Mouse (Mus musculus) kidney, postnatal 0 days (tissue): ENCODE results near the gene Pkib. TPM values are rescaled to one million over a fixed set of nuclear protein-coding genes. Genes with fewer than 3 reads are reported as not detected.

Source experiments
- ATAC-seq: fragments of 200-750 bp; cut with Nextera tagmentation; replicated peaks from 2 replicates; pipeline ENCODE4 v1.8.0; 2017; ENCODE audit warnings: low read depth, moderate number of reproducible peaks, moderate TSS enrichment, moderate library complexity; ENCODE audit not compliant: low FRiP score
- DNase-seq: peaks from one replicate; pipeline ENCODE4 v3.0.0-alpha.2; 2016; ENCODE audit warnings: low spot score
- H3K27ac ChIP-seq: fragments of 300-500 bp; sonication (generic); 2 replicates; pipeline ENCODE4 v1.5.1; 2014; ENCODE audit warnings: mild to moderate bottlenecking
- H3K27me3 ChIP-seq: fragments of 300-500 bp; sonication (generic); 2 replicates; pipeline ENCODE4 v1.6.1; 2014; ENCODE audit warnings: low read length, mixed read lengths; ENCODE audit not compliant: insufficient read depth
- H3K36me3 ChIP-seq: fragments of 300-500 bp; sonication (generic); 2 replicates; pipeline ENCODE4 v1.6.1; 2014; ENCODE audit warnings: low read length, mixed read lengths; ENCODE audit not compliant: insufficient read depth
- H3K4me1 ChIP-seq: fragments of 300-500 bp; sonication (generic); replicated peaks from 2 replicates; pipeline ENCODE4 v1.6.1; 2014; ENCODE audit warnings: antibody characterized with exemption, low read length, mixed read lengths; ENCODE audit not compliant: insufficient read depth
- H3K4me2 ChIP-seq: fragments of 300-500 bp; sonication (generic); 2 replicates; pipeline ENCODE4 v1.6.1; 2014; ENCODE audit warnings: mild to moderate bottlenecking, low read length, moderate library complexity, mixed read lengths
- H3K4me3 ChIP-seq: fragments of 300-500 bp; sonication (generic); replicated peaks from 2 replicates; pipeline ENCODE4 v1.5.1; 2014; ENCODE audit warnings: low read depth, low read length
- H3K9ac ChIP-seq: fragments of 300-500 bp; sonication (generic); 2 replicates; pipeline ENCODE4 v1.6.1; 2014; ENCODE audit warnings: low read depth, low read length
- H3K9me3 ChIP-seq: fragments of 300-500 bp; sonication (generic); replicated peaks from 2 replicates; pipeline ENCODE4 v1.6.1; 2016; ENCODE audit warnings: low read length, inconsistent platforms, mixed read lengths
- CTCF ChIP-seq: IDR thresholded peaks from 2 replicates; pipeline ENCODE4 v1.5.1; 2016; ENCODE audit warnings: antibody characterized with exemption, low read depth, mild to moderate bottlenecking, moderate library complexity
- WGBS: fragments of 180-500 bp; shearing (Covaris S2); extraction: QIAGEN DNeasy Blood & Tissue Kit; methylation state at CpG from one replicate; pipeline ENCODE4 v1.1.7; 2014; 5-methylcytosine and 5-hydroxymethylcytosine counted together
- polyA plus RNA-seq: library from polyadenylated mRNA; unstranded; fragments of >200 nt; fragmentation: Nextera tagmentation; extraction: Ambion mirVana; gene quantifications from 2 replicates; pipeline ENCODE4 v1.2.1, GENCODE M21; 2015

Gene Pkib
- polyA plus RNA-seq, 1 experiment from 2014 or later, result 5.6 TPM

GRCm38 (mm10) chr10:57660505-57660904, 28.7 kb downstream of the Pkib start:
- H3K9me3 ChIP-seq, result no peaks in the 10 kb centered on the region
- DNase-seq (no peak), ATAC-seq (no peak)
- no peak overlapping the region for H3K4me2 ChIP-seq
- H3K4me3 ChIP-seq, result no peak overlapping the region
- no peaks in the 10 kb centered on the region for H3K36me3 ChIP-seq
- no peaks in the 10 kb centered on the region for H3K27me3 ChIP-seq
- no peak overlapping the region for H3K27ac ChIP-seq
- no peak overlapping the region for H3K9ac ChIP-seq
- TF ChIP-seq CTCF, result no peak
- WGBS, result 85% methylated on average over 3 of the region's 3 CpGs
- H3K4me1 ChIP-seq, result no peaks in the 10 kb centered on the region

DNA sequence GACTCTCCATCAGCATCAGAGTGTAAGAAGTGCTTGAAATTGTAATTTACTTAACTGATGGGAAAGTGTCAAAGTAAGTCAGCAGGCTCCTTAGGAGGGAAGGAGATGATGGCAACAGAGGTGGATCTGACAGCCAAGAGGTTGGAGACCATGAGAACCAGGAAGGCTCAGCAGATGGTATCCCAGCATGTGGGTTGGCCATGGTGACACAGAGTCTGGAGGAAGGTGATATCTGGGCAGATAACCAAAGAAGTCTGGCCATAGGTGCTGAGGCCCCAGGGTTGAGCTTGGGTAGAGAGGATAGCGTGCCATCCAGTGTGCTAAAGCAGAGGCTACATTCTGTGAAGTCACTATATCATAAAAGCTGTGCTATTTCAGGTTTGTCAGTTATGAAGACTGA, 32.0 kb downstream of the Pkib start:
- 81% methylated on average over 1 of the region's 1 CpGs for WGBS

GRCm38 (mm10) chr10:57664253-57664652, 32.5 kb downstream of the Pkib start:
- H3K4me2 ChIP-seq, result no peak overlapping the region
- WGBS, result 87% methylated on average over 2 of the region's 2 CpGs
- no peaks in the 10 kb centered on the region for H3K27me3 ChIP-seq
- H3K27ac ChIP-seq, result no peak overlapping the region
- H3K4me1 ChIP-seq, result no peaks in the 10 kb centered on the region
- no peak overlapping the region for H3K4me3 ChIP-seq
- no peak overlapping the region for H3K9ac ChIP-seq
- ATAC-seq (no peak), DNase-seq (no peak)
- no peaks in the 10 kb centered on the region for H3K9me3 ChIP-seq
- no peaks in the 10 kb centered on the region for H3K36me3 ChIP-seq
- no peak for TF ChIP-seq CTCF

More for the DNA sequence above, 32.0 kb downstream of the Pkib start:
- H3K4me3 ChIP-seq, result no peak overlapping the region
- H3K4me2 ChIP-seq, result no peak overlapping the region
- no peaks in the 10 kb centered on the region for H3K9me3 ChIP-seq
- ATAC-seq, result no peak
- no peaks in the 10 kb centered on the region for H3K27me3 ChIP-seq
- no peaks in the 10 kb centered on the region for H3K36me3 ChIP-seq
- no peak overlapping the region for H3K27ac ChIP-seq
- TF ChIP-seq CTCF, result no peak
- no peak overlapping the region for H3K9ac ChIP-seq
- DNase-seq, result no peak
- H3K4me1 ChIP-seq, result no peaks in the 10 kb centered on the region

GRCm38 (mm10) chr10:57675740-57676139, 44.0 kb downstream of the Pkib start:
- Histone ChIP-seq H3K36me3 (no peaks in the 10 kb centered on the region), H3K27ac (no peak overlapping the region), H3K4me2 (no peak overlapping the region), H3K4me3 (no peak overlapping the region), H3K4me1 (no peaks in the 10 kb centered on the region), H3K9me3 (no peaks in the 10 kb centered on the region), H3K27me3 (no peaks in the 10 kb centered on the region), H3K9ac (no peak overlapping the region)
- TF ChIP-seq CTCF, result no peak
- ATAC-seq, result no peak
- DNase-seq, result no peak

DNA sequence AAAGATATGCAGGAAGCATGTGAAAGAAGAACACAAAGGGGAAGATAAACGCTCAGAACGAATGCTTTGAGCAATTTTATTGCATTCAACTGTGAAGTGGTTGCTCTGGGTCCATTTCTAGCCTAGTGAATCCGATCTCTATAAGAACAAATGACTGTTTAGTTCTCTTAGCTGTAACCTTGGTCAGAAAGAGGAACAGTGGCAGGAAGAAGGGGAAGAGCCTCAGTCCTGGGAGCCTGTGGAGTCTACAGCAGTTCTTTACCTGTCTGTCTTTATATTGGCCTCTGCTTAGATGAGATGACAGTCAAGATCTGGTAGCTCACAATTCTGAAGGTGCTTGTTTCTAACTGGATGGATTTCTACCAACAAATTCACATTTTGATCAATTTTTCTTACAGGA, 56.2 kb downstream of the Pkib start:
- Histone ChIP-seq H3K4me2 (no peak overlapping the region), H3K9ac (no peak overlapping the region), H3K4me1 (no peaks in the 10 kb centered on the region), H3K4me3 (no peak overlapping the region), H3K27me3 (no peaks in the 10 kb centered on the region), H3K36me3 (no peaks in the 10 kb centered on the region), H3K9me3 (no peaks in the 10 kb centered on the region), H3K27ac (no peak overlapping the region)
- DNase-seq, result no peak
- ATAC-seq, result no peak
- no peak for TF ChIP-seq CTCF
- WGBS, result 69% methylated on average over 3 of the region's 3 CpGs

GRCm38 (mm10) chr10:57690161-57690560, 58.4 kb downstream of the Pkib start:
- no peak for ATAC-seq

DNA sequence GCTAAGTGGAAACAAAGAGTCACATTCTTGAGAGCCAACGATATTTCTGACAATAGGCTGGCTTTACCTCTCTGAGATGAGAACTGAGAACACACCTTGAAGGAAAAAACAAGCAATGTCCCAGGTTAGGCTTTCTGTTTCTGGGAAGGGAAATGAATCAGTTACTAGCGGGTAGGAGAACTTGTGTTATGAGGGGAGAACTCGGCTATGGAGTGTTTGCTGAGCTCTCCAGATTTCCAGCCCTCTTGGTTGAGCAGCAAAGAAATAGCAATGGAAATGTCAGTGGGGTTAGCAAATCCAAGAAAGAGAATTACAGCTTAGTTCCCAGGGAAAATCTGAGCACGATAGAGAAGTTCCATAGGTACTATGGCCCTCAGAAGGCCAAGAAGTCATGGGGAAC, 70.5 kb downstream of the Pkib start:
- Histone ChIP-seq H3K4me2 (no peak overlapping the region), H3K27me3 (no peaks in the 10 kb centered on the region), H3K4me1 (no peaks in the 10 kb centered on the region), H3K4me3 (no peak overlapping the region), H3K9ac (no peak overlapping the region), H3K9me3 (no peaks in the 10 kb centered on the region), H3K36me3 (no peaks in the 10 kb centered on the region), H3K27ac (no peak overlapping the region)
- no peak for TF ChIP-seq CTCF
- WGBS, result 79% methylated on average over 4 of the region's 4 CpGs
- no peak for ATAC-seq
- DNase-seq, result no peak

More at GRCm38 (mm10) chr10:57690161-57690560, 58.4 kb downstream of the Pkib start:
- Histone ChIP-seq H3K9me3 (no peaks in the 10 kb centered on the region), H3K4me2 (no peak overlapping the region), H3K36me3 (no peaks in the 10 kb centered on the region), H3K9ac (no peak overlapping the region), H3K27ac (no peak overlapping the region), H3K4me1 (no peaks in the 10 kb centered on the region), H3K27me3 (no peaks in the 10 kb centered on the region), H3K4me3 (no peak overlapping the region)
- peak; percentile 3 for DNase-seq
- 59% methylated on average over 2 of the region's 2 CpGs for WGBS
- TF ChIP-seq CTCF, result no peak
